Mouse (Mus musculus) activated CD4-positive, CD25-positive, alpha-beta regulatory T cell, adult 4 months (primary cell): ENCODE measurements around the gene Prkcsh. TPM values are rescaled to one million over a fixed set of nuclear protein-coding genes. Genes with fewer than 3 reads are reported as not detected.
A peak's percentile ranks its signal among the peaks of the same experiment; 100 is the strongest.

Source experiments
- ATAC-seq: one replicate; pipeline ENCODE4 v1.8.0; 2017
- polyA plus RNA-seq, 2 experiments: library from polyadenylated mRNA; unstranded; fragments of 100-300 nt; shearing (Covaris generic); gene quantifications; one replicate each; pipeline ENCODE4 v1.2.1; 2017

The Prkcsh gene
- polyA plus RNA-seq = 10 to 100 TPM; 28.9 to 43.9 TPM

GRCm38 (mm10) chr9:22002194-22003162 lies at the start of gene Prkcsh, which contains the start of gene Ccdc151:
Gene Prkcsh (plus strand): TSS chr9:22002806.
Gene Ccdc151 (minus strand): TSS chr9:22002634.
- ATAC-seq = peak; percentile 93

- no peak for ATAC-seq
These were observed 49.0 kb upstream of the Prkcsh start for GRCm38 (mm10) chr9:21953600-21953999.

- ATAC-seq = no peak
These were observed 48.0 kb upstream of the Prkcsh start for GRCm38 (mm10) chr9:21954635-21955034.

- peak; percentile 29 for ATAC-seq
These were observed 47.4 kb upstream of the Prkcsh start for GRCm38 (mm10) chr9:21955225-21955569.

GRCm38 (mm10) chr9:21955570-21956281 lies 46.9 kb upstream of the Prkcsh start, which contains the start of gene Swsap1:
Gene Swsap1 (plus strand): TSS chr9:21955755.
- ATAC-seq = peak; percentile 89

- no peak for ATAC-seq
These were observed 44.2 kb upstream of the Prkcsh start for GRCm38 (mm10) chr9:21958372-21958771.

- no peak for ATAC-seq
These were observed 43.4 kb upstream of the Prkcsh start for GRCm38 (mm10) chr9:21959244-21959643.

GRCm38 (mm10) chr9:21960135-21960534 lies 42.5 kb upstream of the Prkcsh start:
- no peak for ATAC-seq

GRCm38 (mm10) chr9:21960558-21961208 lies 41.9 kb upstream of the Prkcsh start:
- no peak for ATAC-seq

GRCm38 (mm10) chr9:21961366-21961980 lies 41.1 kb upstream of the Prkcsh start:
- ATAC-seq = no peak

GRCm38 (mm10) chr9:21962010-21962409 lies 40.6 kb upstream of the Prkcsh start:
- no peak for ATAC-seq

GRCm38 (mm10) chr9:21962416-21963059 lies 40.1 kb upstream of the Prkcsh start:
- ATAC-seq = peak; percentile 59

GRCm38 (mm10) chr9:21963417-21963816 lies 39.2 kb upstream of the Prkcsh start, which contains the start of gene Epor:
Gene Epor (minus strand): TSS chr9:21963506.
- no peak for ATAC-seq

- ATAC-seq = no peak
These were observed 33.7 kb upstream of the Prkcsh start for GRCm38 (mm10) chr9:21968883-21969282.

- ATAC-seq = no peak
These were observed 33.3 kb upstream of the Prkcsh start for GRCm38 (mm10) chr9:21969304-21969703.

- no peak for ATAC-seq
These were observed 25.9 kb upstream of the Prkcsh start for GRCm38 (mm10) chr9:21976626-21977175.

- ATAC-seq = no peak
These were observed 25.3 kb upstream of the Prkcsh start for GRCm38 (mm10) chr9:21977331-21977730.

- no peak for ATAC-seq
These were observed 24.6 kb upstream of the Prkcsh start for GRCm38 (mm10) chr9:21977972-21978371.

GRCm38 (mm10) chr9:21978398-21979128 lies 24.0 kb upstream of the Prkcsh start:
- no peak for ATAC-seq

- ATAC-seq = no peak
These were observed 18.7 kb upstream of the Prkcsh start for GRCm38 (mm10) chr9:21983911-21984310.
